Mouse (Mus musculus): Measurements from ENCODE around the gene Casp4.

- no peak for TF ChIP-seq POLR2A (IDR thresholded peaks at IDR 0.05; ENCODE audit: low read depth, low read length)
- no peak for TF ChIP-seq CTCF (IDR thresholded peaks at IDR 0.05; ENCODE audit: extremely low read depth, insufficient read length, insufficient replicate concordance, low read depth, low read length)
Observed at GRCm38 (mm10) chr9:5308561-5308960, at the start of gene Casp4.

Measured in small intestine, adult 2 months (tissue).